Mouse (Mus musculus): ENCODE measurements around the gene Mrpl41.

Mrpl41 gene

GRCm38 (mm10) chr2:24935057-24935796 is 39.7 kb downstream of the Mrpl41 start, which contains the start of gene Arrdc1:
Arrdc1 (minus strand) TSS chr2:24935252.
- DNase-seq: peak; percentile 84 to 92

GRCm38 (mm10) chr2:24934441-24934963 is 40.4 kb downstream of the Mrpl41 start:
- peak; percentile 52 to 61 for DNase-seq

- DNase-seq: no peak
These were observed 45.3 kb downstream of the Mrpl41 start for GRCm38 (mm10) chr2:24929593-24929992.

- DNase-seq: no peak
These were observed 45.8 kb downstream of the Mrpl41 start for GRCm38 (mm10) chr2:24929119-24929518.

- peak; percentile 46 to 49 for DNase-seq
These were observed 47.0 kb downstream of the Mrpl41 start for GRCm38 (mm10) chr2:24927810-24928479.

GRCm38 (mm10) chr2:24926965-24927358 is 47.9 kb downstream of the Mrpl41 start:
- no peak for DNase-seq

- DNase-seq: no peak
These were observed 48.4 kb downstream of the Mrpl41 start for GRCm38 (mm10) chr2:24926345-24926964.

- DNase-seq: no peak
These were observed 49.6 kb downstream of the Mrpl41 start for GRCm38 (mm10) chr2:24925284-24925683.

All from cerebellum, adult 18-20 months (tissue).